Mouse (Mus musculus) brown adipose tissue, adult 24 weeks (tissue): Measurements from ENCODE around the gene Plch2. TPM values are rescaled to one million over a fixed set of nuclear protein-coding genes. Genes with fewer than 3 reads are reported as not detected.

Source experiments
- H3K27ac ChIP-seq: fragments of 200-500 bp; replicated peaks from 2 replicates; pipeline ENCODE4 v1.5.1; 2012; ENCODE audit warnings: low read depth, mild to moderate bottlenecking, low read length
- H3K4me1 ChIP-seq: fragments of 200-500 bp; 2 replicates; pipeline ENCODE4 v1.6.1; 2012; ENCODE audit warnings: low read length, mixed read lengths; ENCODE audit not compliant: control insufficient read depth, insufficient read depth, insufficient read length
- H3K4me3 ChIP-seq: fragments of 200-500 bp; 2 replicates; pipeline ENCODE4 v1.5.1; 2012; ENCODE audit warnings: low read depth, mild to moderate bottlenecking, low read length, moderate library complexity; ENCODE audit not compliant: insufficient read depth
- polyA plus RNA-seq: library from polyadenylated mRNA; stranded (reverse); fragments of >200 nt; gene quantifications from 2 replicates; pipeline ENCODE4 v1.2.4, GENCODE M21; 2012; ENCODE audit not compliant: missing spikeins, insufficient read depth, insufficient read length

The Plch2 gene
- polyA plus RNA-seq, 1 experiment, result not detected

- H3K4me1 ChIP-seq, result no peaks in the 10 kb centered on the region
- no peak overlapping the region for H3K4me3 ChIP-seq
- no peak overlapping the region for H3K27ac ChIP-seq
Observed at GRCm38 (mm10) chr4:154952461-154953241, 103.9 kb downstream of the Plch2 start.

- Histone ChIP-seq H3K27ac (no peak overlapping the region), H3K4me3 (no peak overlapping the region), H3K4me1 (no peaks in the 10 kb centered on the region)
Observed at GRCm38 (mm10) chr4:154949589-154949982, 107.0 kb downstream of the Plch2 start.

DNA sequence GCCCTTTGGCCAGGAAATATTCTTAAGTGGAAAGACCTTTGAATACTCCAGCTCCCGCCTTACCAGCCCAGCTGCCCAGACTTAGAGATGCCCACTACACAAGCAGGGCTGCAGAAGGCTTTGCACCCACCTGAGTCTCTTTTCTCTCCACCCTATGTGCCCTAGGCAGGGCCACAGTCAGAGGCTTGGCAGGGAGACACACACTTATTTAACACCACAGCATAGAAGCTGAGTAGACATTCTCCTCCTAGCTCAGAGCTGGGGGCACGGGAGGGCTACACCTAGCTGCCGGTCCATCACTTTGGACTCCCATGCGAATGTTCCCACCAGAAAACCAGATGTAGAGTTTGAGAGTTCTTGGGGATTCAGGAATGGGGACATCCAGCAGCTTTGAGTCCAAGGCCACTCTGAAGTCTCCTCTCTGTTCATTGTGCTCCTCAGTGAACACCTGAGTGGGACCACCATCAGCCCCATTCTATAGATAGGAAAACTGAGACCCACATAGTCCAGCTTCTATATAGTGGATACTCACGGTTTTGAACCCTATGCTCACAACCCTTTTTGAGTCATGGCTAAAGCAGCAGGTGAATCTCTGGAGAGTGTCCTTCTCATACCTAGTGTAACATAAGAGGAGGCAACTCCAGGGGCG lies 107.5 kb downstream of the Plch2 start:
- Histone ChIP-seq H3K4me1 (no peaks in the 10 kb centered on the region), H3K4me3 (no peak overlapping the region), H3K27ac (no peak overlapping the region)

GRCm38 (mm10) chr4:154948066-154948939 lies 108.3 kb downstream of the Plch2 start:
- H3K4me3 ChIP-seq, result no peak overlapping the region
- no peak overlapping the region for H3K27ac ChIP-seq
- H3K4me1 ChIP-seq, result no peaks in the 10 kb centered on the region

DNA sequence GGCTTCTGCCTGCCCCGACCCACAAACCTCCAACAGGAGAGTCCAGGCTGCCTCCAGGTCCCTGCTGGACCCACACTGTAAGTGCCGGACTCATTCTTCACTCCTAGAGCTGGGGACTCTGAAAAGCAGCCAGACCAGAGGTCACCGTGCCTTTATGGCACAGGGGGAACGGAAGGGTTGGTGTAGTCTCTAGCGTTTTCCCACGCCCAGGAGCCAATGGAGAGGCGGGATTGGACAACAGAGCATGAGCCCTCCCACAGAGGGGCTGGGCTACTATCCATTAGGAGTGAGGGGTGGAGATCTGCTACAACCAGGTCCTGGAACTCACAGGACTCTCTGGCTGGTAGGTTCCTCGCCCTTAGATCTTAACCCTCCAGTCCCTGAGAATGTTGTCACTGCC lies 110.3 kb downstream of the Plch2 start:
- Histone ChIP-seq H3K4me3 (peak overlapping the region; percentile 35), H3K27ac (0 out of 2 replicates have a peak overlapping the region, but pooled peaks have one; percentile 14), H3K4me1 (no peaks in the 10 kb centered on the region)

- Histone ChIP-seq H3K4me1 (no peaks in the 10 kb centered on the region), H3K4me3 (no peak overlapping the region), H3K27ac (no peak overlapping the region)
Observed at GRCm38 (mm10) chr4:154944121-154944590, 112.4 kb downstream of the Plch2 start.

DNA sequence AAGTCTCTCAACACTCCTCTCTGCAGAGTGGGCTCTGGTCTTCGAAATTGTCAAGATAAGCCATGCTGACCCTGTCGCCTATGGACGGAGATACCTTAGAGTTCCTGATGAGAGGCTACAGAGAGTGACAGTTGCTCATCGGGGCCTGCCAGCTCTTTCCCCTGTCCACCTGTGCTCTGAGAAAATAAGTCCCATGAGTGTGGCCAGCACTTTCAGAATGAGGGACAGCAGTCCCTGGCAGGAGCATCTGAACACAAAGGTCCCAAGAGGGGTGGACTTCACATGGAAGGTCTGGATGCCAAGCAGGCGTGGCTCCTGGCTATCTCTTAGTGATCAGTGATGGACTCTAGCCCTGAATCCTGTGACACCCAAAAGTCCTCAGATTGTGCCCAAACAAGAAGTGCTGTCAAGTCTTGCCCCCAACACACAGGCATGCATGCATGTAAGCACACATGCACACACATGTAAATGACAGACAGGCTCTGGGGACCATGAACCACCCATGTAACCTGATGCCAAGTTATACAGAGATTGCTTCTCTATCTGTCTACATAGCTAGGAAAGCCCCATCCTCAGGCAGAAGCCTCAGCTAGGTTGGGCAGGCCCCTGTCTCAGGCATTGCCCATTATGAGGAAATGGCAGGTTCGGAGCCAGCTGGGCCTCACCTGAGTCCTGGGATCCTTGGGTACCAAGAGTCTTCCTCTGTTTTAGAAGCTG lies 113.1 kb downstream of the Plch2 start:
- H3K4me3 ChIP-seq, result no peak overlapping the region
- H3K4me1 ChIP-seq, result no peaks in the 10 kb centered on the region
- no peak overlapping the region for H3K27ac ChIP-seq

GRCm38 (mm10) chr4:154942632-154943322 lies 113.8 kb downstream of the Plch2 start:
- Histone ChIP-seq H3K27ac (no peak overlapping the region), H3K4me3 (no peak overlapping the region), H3K4me1 (no peaks in the 10 kb centered on the region)

DNA sequence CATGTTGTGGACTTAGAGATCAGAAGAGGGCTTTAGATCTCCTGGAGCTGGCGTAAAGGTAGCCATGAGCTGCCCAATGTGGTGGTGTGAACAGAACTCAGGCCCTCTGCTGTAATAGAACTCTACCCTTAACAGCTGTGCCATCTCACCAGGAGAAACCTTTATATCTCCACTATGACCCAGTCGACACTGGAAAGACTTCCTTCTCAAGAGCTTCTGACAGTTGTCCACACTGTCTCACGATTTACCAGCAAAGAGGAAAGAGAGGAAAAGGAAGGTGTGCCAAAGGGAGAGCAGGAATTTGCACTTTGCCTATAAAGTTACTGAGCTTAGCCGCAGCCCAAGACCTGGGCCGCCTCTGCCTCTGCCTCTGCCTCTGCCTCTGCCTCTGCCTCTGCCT lies 114.8 kb downstream of the Plch2 start:
- Histone ChIP-seq H3K4me3 (no peak overlapping the region), H3K27ac (no peak overlapping the region), H3K4me1 (no peaks in the 10 kb centered on the region)

GRCm38 (mm10) chr4:154940156-154940555 lies 116.4 kb downstream of the Plch2 start:
- H3K27ac ChIP-seq, result no peak overlapping the region
- no peak overlapping the region for H3K4me3 ChIP-seq
- H3K4me1 ChIP-seq, result peaks cover 3% of the 10 kb centered on the region; the same call in 1 of the 2 replicates

GRCm38 (mm10) chr4:154937746-154938145 lies 118.8 kb downstream of the Plch2 start:
- no peak overlapping the region for H3K27ac ChIP-seq
- H3K4me1 ChIP-seq, result peaks cover 14% of the 10 kb centered on the region
- H3K4me3 ChIP-seq, result no peak overlapping the region

DNA sequence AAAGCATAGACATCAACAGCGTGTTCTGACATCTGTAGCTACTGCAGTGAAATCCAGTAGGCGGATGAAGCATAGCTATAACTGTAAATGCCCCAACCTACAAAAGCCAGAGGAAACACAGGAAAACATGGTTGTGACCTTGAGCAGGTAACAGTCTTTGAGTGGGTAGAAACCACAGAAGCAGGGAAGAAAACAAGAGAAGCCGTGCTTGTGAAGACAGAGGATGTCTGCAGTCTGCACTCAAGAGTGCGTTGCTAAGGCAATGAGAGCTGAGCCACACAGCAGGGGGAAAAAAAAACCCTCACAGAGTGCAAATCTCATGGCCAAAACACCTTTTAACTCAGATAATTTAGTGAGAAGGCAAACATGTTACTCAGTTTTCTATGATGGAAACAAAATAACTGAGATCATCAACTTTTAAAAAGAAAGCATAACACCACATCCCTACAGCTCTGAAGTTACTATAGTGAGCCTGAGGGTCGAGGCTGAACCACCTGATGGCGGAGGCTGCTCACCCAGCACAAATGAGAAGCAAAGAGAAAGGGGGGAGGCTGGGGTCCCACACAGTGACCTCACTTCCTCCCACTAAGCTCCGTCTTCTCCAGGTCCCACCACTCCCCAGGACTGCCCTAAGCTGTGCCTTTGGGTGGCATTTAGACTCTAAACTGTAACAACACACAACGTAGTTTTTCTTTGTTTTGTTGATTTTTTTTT lies 119.9 kb downstream of the Plch2 start:
- no peak overlapping the region for H3K4me3 ChIP-seq

GRCm38 (mm10) chr4:154935788-154936187 lies 120.8 kb downstream of the Plch2 start:
- peaks cover 14% of the 10 kb centered on the region for H3K4me1 ChIP-seq
- H3K4me3 ChIP-seq, result no peak overlapping the region
- H3K27ac ChIP-seq, result peak overlapping the region; percentile 50; the same call in 1 of the 2 replicates

More for the DNA sequence above, 119.9 kb downstream of the Plch2 start:
- Histone ChIP-seq H3K4me1 (peaks cover 14% of the 10 kb centered on the region), H3K27ac (no peak overlapping the region)
